ENCODE assay signal across 26 mouse cellular contexts in genomic region chr3:145078405-145078804, GRCm38 (mm10). TPM values are rescaled to one million over a fixed set of nuclear protein-coding genes. Genes with fewer than 3 reads are reported as not detected.
"Had no signal": no experiment of that assay in that cellular context is flagged by ENCODE, and none has a peak within 500 bp of the region (broad histone marks: within the 10 kb centered on the region; RNA-seq: fewer than 3 reads in every experiment).

No protein-coding gene starts in this region.

- H3K27me3 ChIP-seq: liver, embryonic 12.5 days; midbrain, embryonic 12.5 days; neural tube, embryonic 13.5 days; neural tube, embryonic 15.5 days; stomach, embryonic 15.5 days had no signal

- H3K4me2 ChIP-seq: liver, embryonic 12.5 days; midbrain, embryonic 12.5 days; neural tube, embryonic 13.5 days; neural tube, embryonic 15.5 days; stomach, embryonic 15.5 days had no signal

- DNase-seq: lung, adult 18-20 months; lung, postnatal 14 days; lung, postnatal 4 days; midbrain, embryonic 14.5 days; retina, postnatal 1 day; right cerebral cortex, adult 18-20 months; right cerebral cortex, postnatal 25 days; right cerebral cortex, postnatal 4 days; spleen, adult 18-20 months; thymus, adult 2 months; thymus, postnatal 25 days; thymus, postnatal 4 days had no signal

- H3K9ac ChIP-seq: liver, embryonic 12.5 days; liver, embryonic 14.5 days; midbrain, embryonic 12.5 days; neural tube, embryonic 13.5 days; neural tube, embryonic 15.5 days; stomach, embryonic 15.5 days had no signal

- H3K4me1 ChIP-seq: liver, embryonic 12.5 days; midbrain, embryonic 10.5 days; midbrain, embryonic 12.5 days; neural tube, embryonic 13.5 days; neural tube, embryonic 15.5 days; stomach, embryonic 15.5 days had no signal

- H3K27ac ChIP-seq: liver, embryonic 12.5 days; liver, embryonic 14.5 days; midbrain, embryonic 10.5 days; midbrain, embryonic 12.5 days; neural tube, embryonic 13.5 days; neural tube, embryonic 15.5 days; stomach, embryonic 15.5 days had no signal

- ATAC-seq: liver, embryonic 12.5 days; midbrain, embryonic 16.5 days had no signal

- H3K9me3 ChIP-seq: liver, embryonic 12.5 days; midbrain, embryonic 10.5 days; midbrain, embryonic 12.5 days; neural tube, embryonic 13.5 days; neural tube, embryonic 15.5 days; stomach, embryonic 15.5 days had no signal

- H3K36me3 ChIP-seq: liver, embryonic 12.5 days; midbrain, embryonic 10.5 days; midbrain, embryonic 12.5 days; neural tube, embryonic 13.5 days; neural tube, embryonic 15.5 days; stomach, embryonic 15.5 days had no signal

- H3K4me3 ChIP-seq: liver, embryonic 12.5 days; midbrain, embryonic 10.5 days; midbrain, embryonic 12.5 days; myocyte; neural tube, embryonic 13.5 days; neural tube, embryonic 15.5 days; stomach, embryonic 15.5 days had no signal

RNA-seq across cellular contexts. Expression of gene Clca2, which starts 20.8 kb away (rescaled TPM):
- total RNA-seq: megakaryocyte, adult 5-6 weeks; megakaryocyte-erythroid progenitor cell, adult 5-6 weeks had no signal
- polyA plus RNA-seq: liver, embryonic 12.5 days; liver, embryonic 14.5 days; liver, embryonic 16.5 days; midbrain, embryonic 14.5 days; neural tube, embryonic 15.5 days had no signal

RNA-seq across cellular contexts. Expression of gene Clca1, which starts 45.8 kb away (rescaled TPM):
- total RNA-seq: megakaryocyte, adult 5-6 weeks; megakaryocyte-erythroid progenitor cell, adult 5-6 weeks had no signal
- polyA plus RNA-seq: liver, embryonic 14.5 days; lung, embryonic 16.5 days; midbrain, embryonic 10.5 days; midbrain, embryonic 12.5 days; midbrain, embryonic 14.5 days; midbrain, embryonic 16.5 days; neural tube, embryonic 11.5 days; neural tube, embryonic 13.5 days; neural tube, embryonic 15.5 days had no signal
